Mouse (Mus musculus) CH12.LX (cell line): Measurements from ENCODE around the gene Ece1. TPM values are rescaled to one million over a fixed set of nuclear protein-coding genes. Genes with fewer than 3 reads are reported as not detected.

Experiments
- DNase-seq: peaks from one replicate; pipeline ENCODE4 v3.0.0-alpha.2; 2013; ENCODE audit errors: extremely low read depth
- H3K27ac ChIP-seq: 2 replicates; pipeline ENCODE4 v1.5.1; 2012; ENCODE audit warnings: low read depth, mild to moderate bottlenecking, control low read depth, moderate library complexity; ENCODE audit not compliant: insufficient read depth
- H3K27me3 ChIP-seq: replicated peaks from 2 replicates; pipeline ENCODE3; 2012; ENCODE audit warnings: inconsistent platforms
- H3K36me3 ChIP-seq, 2 experiments: replicated peaks in 1 of 2; 2 replicates each; pipeline versions ENCODE3 to v1.6.1; 2012; ENCODE audit warnings: inconsistent platforms in 1 of 2, low read length in 1 of 2, mild to moderate bottlenecking in 1 of 2, mixed read lengths in 1 of 2, moderate library complexity in 1 of 2; ENCODE audit not compliant: control insufficient read depth in 1 of 2, insufficient read depth in 1 of 2
- H3K4me1 ChIP-seq, 2 experiments: 2 replicates each; pipeline ENCODE4 v1.6.1; 2012; ENCODE audit warnings: inconsistent platforms in 1 of 2, moderate library complexity in 1 of 2; ENCODE audit not compliant: insufficient read depth in 2 of 2, control insufficient read depth in 1 of 2
- H3K4me2 ChIP-seq: 2 replicates; pipeline ENCODE4 v1.6.1; 2012; ENCODE audit warnings: low read depth, mild to moderate bottlenecking, control low read depth; ENCODE audit not compliant: poor library complexity, insufficient read depth, severe bottlenecking
- H3K4me3 ChIP-seq, 3 experiments: fragments of 150-350 bp in 1 of 3; sonication (generic) in 1 of 3; replicated peaks in 1 of 3; 2 replicates each; pipeline versions ENCODE3 to v1.5.1; 2011 to 2012; ENCODE audit warnings: low read depth in 2 of 3, low read length in 2 of 3, mild to moderate bottlenecking in 2 of 3, moderate library complexity in 2 of 3, control low read depth in 1 of 3, improper control_type of control experiment in 1 of 3, inconsistent platforms in 1 of 3, mixed read lengths in 1 of 3; ENCODE audit not compliant: poor library complexity in 1 of 3
- H3K79me2 ChIP-seq: replicated peaks from 2 replicates; pipeline ENCODE4 v1.6.1; 2012; ENCODE audit warnings: mild to moderate bottlenecking, moderate library complexity; ENCODE audit not compliant: control insufficient read depth, poor library complexity, insufficient read depth, severe bottlenecking; ENCODE audit errors: extremely low read depth
- H3K9ac ChIP-seq: 2 replicates; pipeline ENCODE4 v1.6.1; 2012; ENCODE audit warnings: low read depth, mild to moderate bottlenecking, control low read depth, moderate library complexity; ENCODE audit not compliant: insufficient read depth
- H3K9me3 ChIP-seq: replicated peaks from 2 replicates; pipeline ENCODE3; 2012; ENCODE audit warnings: low read length, inconsistent platforms, mixed read lengths
- BHLHE40 ChIP-seq: IDR thresholded peaks from 2 replicates; pipeline ENCODE4 v1.6.1; 2011; ENCODE audit warnings: mild to moderate bottlenecking, low read depth, low read length, improper control_type of control experiment
- CHD2 ChIP-seq: IDR thresholded peaks from 2 replicates; pipeline ENCODE4 v1.6.1; 2011; ENCODE audit warnings: low read length, improper control_type of control experiment
- CTCF ChIP-seq, 2 experiments: IDR thresholded peaks in 1 of 2; conservative IDR thresholded peaks in 1 of 2; 2 replicates each; pipeline ENCODE4 v1.5.1; 2011 to 2012; ENCODE audit warnings: low read depth in 2 of 2, low read length in 2 of 2, improper control_type of control experiment in 1 of 2, inconsistent platforms in 1 of 2, mild to moderate bottlenecking in 1 of 2, moderate library complexity in 1 of 2
- E2F4 ChIP-seq: IDR thresholded peaks from 2 replicates; pipeline ENCODE4 v1.6.1; 2011; ENCODE audit warnings: low read depth, low read length, improper control_type of control experiment; ENCODE audit not compliant: insufficient replicate concordance
- ELF1 ChIP-seq: IDR thresholded peaks from 2 replicates; pipeline ENCODE4 v1.6.1; 2014; ENCODE audit warnings: low read depth, mild to moderate bottlenecking, inconsistent platforms, low read length, improper control_type of control experiment
- EP300 ChIP-seq: IDR thresholded peaks from 2 replicates; pipeline ENCODE4 v1.6.1; 2011; ENCODE audit warnings: low read length, improper control_type of control experiment
- ETS1 ChIP-seq: conservative IDR thresholded peaks from 2 replicates; pipeline ENCODE4 v1.6.1; 2012; ENCODE audit warnings: low read depth, mild to moderate bottlenecking, inconsistent platforms, low read length, improper control_type of control experiment, moderate library complexity
- JUN ChIP-seq: IDR thresholded peaks from 2 replicates; pipeline ENCODE4 v1.6.1; 2011; ENCODE audit warnings: low read depth, mild to moderate bottlenecking, low read length, improper control_type of control experiment, moderate library complexity; ENCODE audit not compliant: insufficient read depth
- KAT2A ChIP-seq: IDR thresholded peaks from 2 replicates; pipeline ENCODE4 v1.6.1; 2012; ENCODE audit warnings: low read length, improper control_type of control experiment, inconsistent platforms; ENCODE audit not compliant: insufficient replicate concordance
- MAFK ChIP-seq: IDR thresholded peaks from 2 replicates; pipeline ENCODE4 v1.6.1; 2011; ENCODE audit warnings: low read length, improper control_type of control experiment; ENCODE audit not compliant: insufficient replicate concordance
- MAX ChIP-seq: IDR thresholded peaks from 2 replicates; pipeline ENCODE4 v1.6.1; 2011; ENCODE audit warnings: low read length, improper control_type of control experiment
- MAZ ChIP-seq: IDR thresholded peaks from 2 replicates; pipeline ENCODE4 v1.6.1; 2012; ENCODE audit warnings: low read depth, mild to moderate bottlenecking, inconsistent platforms, low read length, improper control_type of control experiment, moderate library complexity
- MXI1 ChIP-seq: IDR thresholded peaks from 2 replicates; pipeline ENCODE4 v1.6.1; 2011; ENCODE audit warnings: mild to moderate bottlenecking, low read depth, low read length, improper control_type of control experiment
- PAX5 ChIP-seq: IDR thresholded peaks from 2 replicates; pipeline ENCODE4 v1.6.1; 2012; ENCODE audit warnings: low read length, inconsistent platforms, mixed read lengths
- POLR2A ChIP-seq: IDR thresholded peaks from 2 replicates; pipeline ENCODE4 v1.6.1; 2011; ENCODE audit warnings: low read depth, mild to moderate bottlenecking, improper control_type of control experiment, low read length
- POLR2AphosphoS2 ChIP-seq: IDR thresholded peaks from 2 replicates; pipeline ENCODE4 v1.6.1; 2011; ENCODE audit warnings: low read depth, low read length, improper control_type of control experiment
- RAD21 ChIP-seq: IDR thresholded peaks from 2 replicates; pipeline ENCODE4 v1.6.1; 2011; ENCODE audit warnings: low read depth, mild to moderate bottlenecking, low read length, improper control_type of control experiment, moderate library complexity
- RCOR1 ChIP-seq: conservative IDR thresholded peaks from 2 replicates; pipeline ENCODE4 v1.6.1; 2012; ENCODE audit warnings: low read depth, mild to moderate bottlenecking, inconsistent platforms, low read length, improper control_type of control experiment
- SIN3A ChIP-seq: IDR thresholded peaks from 2 replicates; pipeline ENCODE4 v1.6.1; 2012; ENCODE audit warnings: low read length, improper control_type of control experiment, inconsistent platforms
- SMC3 ChIP-seq: IDR thresholded peaks from 2 replicates; pipeline ENCODE4 v1.6.1; 2011; ENCODE audit warnings: low read depth, low read length, improper control_type of control experiment
- TBP ChIP-seq: conservative IDR thresholded peaks from 2 replicates; pipeline ENCODE4 v1.6.1; 2011; ENCODE audit warnings: low read depth, low read length, improper control_type of control experiment
- UBTF ChIP-seq: IDR thresholded peaks from 2 replicates; pipeline ENCODE4 v1.6.1; 2012; ENCODE audit warnings: low read depth, mild to moderate bottlenecking, inconsistent platforms, low read length, improper control_type of control experiment, moderate library complexity
- USF1 ChIP-seq: IDR thresholded peaks from 2 replicates; pipeline ENCODE4 v1.6.1; 2014; ENCODE audit warnings: low read depth, mild to moderate bottlenecking, inconsistent platforms, low read length, improper control_type of control experiment
- ZC3H11A ChIP-seq: IDR thresholded peaks from 2 replicates; pipeline ENCODE4 v1.6.1; 2012; ENCODE audit warnings: low read depth, mild to moderate bottlenecking, inconsistent platforms, low read length, improper control_type of control experiment
- ZKSCAN1 ChIP-seq: IDR thresholded peaks from 2 replicates; pipeline ENCODE4 v1.6.1; 2012; ENCODE audit warnings: low read depth, inconsistent platforms, low read length, improper control_type of control experiment, borderline replicate concordance
- ZMIZ1 ChIP-seq: IDR thresholded peaks from 2 replicates; pipeline ENCODE4 v1.6.1; 2012; ENCODE audit warnings: low read depth, mild to moderate bottlenecking, inconsistent platforms, low read length, improper control_type of control experiment
- ZNF384 ChIP-seq: IDR thresholded peaks from 2 replicates; pipeline ENCODE4 v1.6.1; 2012; ENCODE audit warnings: low read depth, low read length, improper control_type of control experiment, inconsistent platforms
- dilution Hi-C: fragments of 300-500 bp; cut with MboI; formaldehyde crosslinking; loops from 2 replicates; pipeline ENCODE4 v1.14.3; 2020; ENCODE audit warnings: low sequenced_read_pairs; ENCODE audit not compliant: extremely low pct_unique_long_range_greater_than_20kb, extremely low pct_ligation_motif_present
- in situ Hi-C: fragments of 300-500 bp; cut with MboI; formaldehyde crosslinking; loops from 3 replicates; pipeline ENCODE4 v1.14.3; 2019; ENCODE audit warnings: low sequenced_read_pairs, low pct_ligation_motif_present, low pct_unique_long_range_greater_than_20kb, mixed read lengths
- polyA plus RNA-seq: library from polyadenylated mRNA; unstranded; fragments of >175 nt; gene quantifications from 2 replicates; pipeline ENCODE4 v1.2.1, GENCODE M21; 2012; ENCODE audit warnings: low read depth; ENCODE audit not compliant: insufficient read length
- total RNA-seq, 2 experiments: library from RNA; depleted of rRNA; stranded (reverse); fragments of 300-350 nt in 1 of 2; fragments of >200 nt in 1 of 2; gene quantifications; 2 replicates each; pipeline ENCODE4 v1.2.3; 2012 to 2014

The Ece1 gene
- total and polyA plus RNA-seq, 3 experiments: 0.12 to 10.0 (median 0.16) TPM

GRCm38 (mm10) chr4:137928813-137929212, 66.8 kb downstream of the Ece1 start:
- no peak for DNase-seq
- in situ Hi-C loops (no loop called here), dilution Hi-C loops (no loop called here)
- no peaks in the 10 kb centered on the region for H3K9me3 ChIP-seq
- H3K4me3 ChIP-seq: no peak overlapping the region
- H3K4me2 ChIP-seq: no peak overlapping the region
- peaks cover 72% of the 10 kb centered on the region for H3K27me3 ChIP-seq
- no peak overlapping the region for H3K9ac ChIP-seq
- no peaks in the 10 kb centered on the region for H3K79me2 ChIP-seq
- H3K4me1 ChIP-seq: no peaks in the 10 kb centered on the region
- H3K27ac ChIP-seq: no peak overlapping the region
- no peaks in the 10 kb centered on the region for H3K36me3 ChIP-seq
- TF ChIP-seq UBTF: no peak
- TF ChIP-seq ZC3H11A: no peak
- TF ChIP-seq, all 38 proteins: peak for 0

- in situ Hi-C loops: no loop called here
- dilution Hi-C loops: no loop called here
Measured at GRCm38 (mm10) chr4:137929341-137930016, 67.4 kb downstream of the Ece1 start.

GRCm38 (mm10) chr4:137930500-137931008, 68.5 kb downstream of the Ece1 start:
- H3K4me2 ChIP-seq: no peak overlapping the region
- H3K9me3 ChIP-seq: peaks cover 7% of the 10 kb centered on the region
- no peaks in the 10 kb centered on the region for H3K79me2 ChIP-seq
- peaks cover 63% of the 10 kb centered on the region for H3K27me3 ChIP-seq
- dilution Hi-C loops (no loop called here), in situ Hi-C loops (no loop called here)
- H3K4me3 ChIP-seq: no peak overlapping the region
- H3K9ac ChIP-seq: no peak overlapping the region
- H3K36me3 ChIP-seq: no peaks in the 10 kb centered on the region
- no peak overlapping the region for H3K27ac ChIP-seq
- DNase-seq: no peak
- H3K4me1 ChIP-seq: no peaks in the 10 kb centered on the region
- TF ChIP-seq POLR2AphosphoS2: no peak
- no peak for TF ChIP-seq SMC3
- no peak for TF ChIP-seq SIN3A
- TF ChIP-seq RAD21: no peak
- TF ChIP-seq BHLHE40: no peak

More at GRCm38 (mm10) chr4:137929341-137930016, 67.4 kb downstream of the Ece1 start:
- no peak overlapping the region for H3K4me3 ChIP-seq
- H3K9me3 ChIP-seq: peaks cover 3% of the 10 kb centered on the region
- no peaks in the 10 kb centered on the region for H3K36me3 ChIP-seq
- H3K4me1 ChIP-seq: no peaks in the 10 kb centered on the region
- no peaks in the 10 kb centered on the region for H3K79me2 ChIP-seq
- H3K27ac ChIP-seq: no peak overlapping the region
- peaks cover 66% of the 10 kb centered on the region for H3K27me3 ChIP-seq
- no peak overlapping the region for H3K4me2 ChIP-seq
- H3K9ac ChIP-seq: no peak overlapping the region
- DNase-seq: no peak
- no peak for TF ChIP-seq ZNF384
- no peak for TF ChIP-seq ZKSCAN1
- TF ChIP-seq RCOR1: no peak
- TF ChIP-seq CHD2: no peak
- TF ChIP-seq MAZ: no peak
- TF ChIP-seq PAX5: no peak
- TF ChIP-seq EP300: no peak
- TF ChIP-seq POLR2A: no peak
- TF ChIP-seq ELF1: no peak
- no peak for TF ChIP-seq KAT2A
- no peak for TF ChIP-seq ZMIZ1
- no peak for TF ChIP-seq JUN
- TF ChIP-seq MXI1: no peak
- TF ChIP-seq USF1: no peak
- TF ChIP-seq MAFK: no peak
- TF ChIP-seq CTCF (conservative IDR thresholded peaks at IDR 0.05 in 1 of 2, IDR thresholded peaks at IDR 0.05 in 1 of 2; ENCODE audit: low read depth in 2 of 2, low read length in 2 of 2): no peak
- TF ChIP-seq MAX: no peak
- TF ChIP-seq TBP: no peak
- TF ChIP-seq ETS1: no peak
- no peak for TF ChIP-seq E2F4
- TF ChIP-seq, all 38 proteins: peak for 0
